Mouse (Mus musculus) mouse embryonic stem cell (cell line): ENCODE data around the gene Fbxo6.
"Not testable (repeated sequence)": the region's sequence is repeated elsewhere in the genome, so short reads cannot be mapped to it uniquely, and the experiment has no call there.

Experiments used
- in situ Hi-C, 2 experiments: fragments of 300-500 bp; cut with MboI; formaldehyde crosslinking; loops; 1 replicate in 1 of 2; 3 replicates in 1 of 2; pipeline ENCODE4 v1.14.3; 2019 to 2020; ENCODE audit warnings: low sequenced_read_pairs in 2 of 2, low pct_unique_long_range_greater_than_20kb in 1 of 2, mixed read lengths in 1 of 2; ENCODE audit not compliant: unreplicated experiment in 1 of 2

Gene Fbxo6

GRCm38 (mm10) chr4:148151267-148152168 lies at the start of gene Fbxo6:
Gene Fbxo6 (minus strand): TSS chr4:148152140.
- in situ Hi-C loops: loop anchor here in 1 of 2 experiments (5.0 kb wide), 1 partner anchor 34 kb away; no protein-coding TSS in a partner anchor

- in situ Hi-C loops: no loop called here
These were observed 46.8 kb upstream of the Fbxo6 start for GRCm38 (mm10) chr4:148198721-148199120.

- in situ Hi-C loops: no loop called here
These were observed 42.5 kb upstream of the Fbxo6 start for GRCm38 (mm10) chr4:148194400-148194799.

- in situ Hi-C loops: no loop called here
These were observed 40.8 kb upstream of the Fbxo6 start for GRCm38 (mm10) chr4:148192707-148193245.

GRCm38 (mm10) chr4:148188767-148189166 lies 36.8 kb upstream of the Fbxo6 start:
- in situ Hi-C loops: not testable (repeated sequence)

- in situ Hi-C loops: no loop called here
These were observed 33.9 kb upstream of the Fbxo6 start for GRCm38 (mm10) chr4:148185819-148186218.

- in situ Hi-C loops: no loop called here
These were observed 32.6 kb upstream of the Fbxo6 start for GRCm38 (mm10) chr4:148184564-148184963.

GRCm38 (mm10) chr4:148182363-148182762 lies 30.4 kb upstream of the Fbxo6 start:
- in situ Hi-C loops: no loop called here

- in situ Hi-C loops: no loop called here
These were observed 29.5 kb upstream of the Fbxo6 start for GRCm38 (mm10) chr4:148181483-148181882.

- in situ Hi-C loops: loop anchor here in 1 of 2 experiments (10.0 kb wide), 1 partner anchor 87 kb away; no protein-coding TSS in a partner anchor
These were observed 25.8 kb upstream of the Fbxo6 start for GRCm38 (mm10) chr4:148177716-148178115.

GRCm38 (mm10) chr4:148176603-148177002 lies 24.7 kb upstream of the Fbxo6 start:
- in situ Hi-C loops: loop anchor here in 1 of 2 experiments (10.0 kb wide), 1 partner anchor 88 kb away; no protein-coding TSS in a partner anchor

GRCm38 (mm10) chr4:148174495-148174862 lies 22.5 kb upstream of the Fbxo6 start:
- in situ Hi-C loops: loop anchor here in 1 of 2 experiments (5.0 to 10.0 kb wide), 2 partner anchors 90 to 208 kb away; no protein-coding TSS in a partner anchor

- in situ Hi-C loops: loop anchor here in 1 of 2 experiments (5.0 to 10.0 kb wide), 2 partner anchors 91 to 208 kb away; no protein-coding TSS in a partner anchor
These were observed 22.0 kb upstream of the Fbxo6 start for GRCm38 (mm10) chr4:148173811-148174494.

GRCm38 (mm10) chr4:148171261-148171660 lies 19.3 kb upstream of the Fbxo6 start:
- in situ Hi-C loops: loop anchor here in 1 of 2 experiments (5.0 to 10.0 kb wide), 2 partner anchors 94 to 211 kb away; no protein-coding TSS in a partner anchor

GRCm38 (mm10) chr4:148170842-148171241 lies 18.9 kb upstream of the Fbxo6 start:
- in situ Hi-C loops: loop anchor here in 1 of 2 experiments (5.0 to 10.0 kb wide), 2 partner anchors 94 to 211 kb away; no protein-coding TSS in a partner anchor

- in situ Hi-C loops: loop anchor here in 1 of 2 experiments (10.0 kb wide), 1 partner anchor 55 kb away; no protein-coding TSS in a partner anchor
These were observed 17.6 kb upstream of the Fbxo6 start for GRCm38 (mm10) chr4:148169586-148169985.

- in situ Hi-C loops: loop anchor here in 1 of 2 experiments (10.0 kb wide), 1 partner anchor 53 kb away; no protein-coding TSS in a partner anchor
These were observed 16.3 kb upstream of the Fbxo6 start for GRCm38 (mm10) chr4:148168287-148168686.

- in situ Hi-C loops: loop anchor here in 1 of 2 experiments (10.0 kb wide), 1 partner anchor 52 kb away; no protein-coding TSS in a partner anchor
These were observed 15.0 kb upstream of the Fbxo6 start for GRCm38 (mm10) chr4:148166986-148167385.
